Mouse (Mus musculus) ES-Bruce4 (cell line): ENCODE measurements around the gene D430042O09Rik. TPM values are rescaled to one million over a fixed set of nuclear protein-coding genes. Genes with fewer than 3 reads are reported as not detected.

Source experiments
- H3K27ac ChIP-seq: 2 replicates; pipeline ENCODE4 v1.5.1; 2012; ENCODE audit warnings: low read length, inconsistent platforms; ENCODE audit not compliant: insufficient read depth
- H3K27me3 ChIP-seq: 2 replicates; pipeline ENCODE4 v1.6.1; 2012; ENCODE audit warnings: mild to moderate bottlenecking, low read length, inconsistent platforms; ENCODE audit not compliant: control insufficient read depth, poor library complexity, insufficient read depth, severe bottlenecking
- H3K36me3 ChIP-seq: 2 replicates; pipeline ENCODE4 v1.6.1; 2012; ENCODE audit warnings: inconsistent platforms, mild to moderate bottlenecking, low read length, moderate library complexity; ENCODE audit not compliant: control insufficient read depth, poor library complexity, insufficient read depth, severe bottlenecking
- H3K4me1 ChIP-seq: one replicate; pipeline ENCODE4 v1.8.1; 2011; ENCODE audit warnings: low read length; ENCODE audit not compliant: control insufficient read depth, insufficient read depth
- H3K4me3 ChIP-seq: 2 replicates; pipeline ENCODE4 v1.5.1; 2011; ENCODE audit warnings: low read depth, mild to moderate bottlenecking, low read length
- H3K9ac ChIP-seq: 2 replicates; pipeline ENCODE4 v1.6.1; 2012; ENCODE audit warnings: low read depth, mild to moderate bottlenecking, inconsistent platforms; ENCODE audit not compliant: poor library complexity, severe bottlenecking
- H3K9me3 ChIP-seq: replicated peaks from 2 replicates; pipeline ENCODE4 v1.6.1; 2012; ENCODE audit warnings: mild to moderate bottlenecking, low read length, inconsistent platforms; ENCODE audit not compliant: control insufficient read depth, poor library complexity, insufficient read depth, severe bottlenecking
- CTCF ChIP-seq: IDR thresholded peaks from one replicate; pipeline ENCODE4 v1.8.1; 2011; ENCODE audit warnings: low read depth, low read length
- EP300 ChIP-seq: IDR thresholded peaks from 2 replicates; pipeline ENCODE4 v1.6.1; 2011; ENCODE audit warnings: low read depth, low read length; ENCODE audit not compliant: insufficient read depth
- POLR2A ChIP-seq: IDR thresholded peaks from one replicate; pipeline ENCODE4 v1.8.1; 2011; ENCODE audit warnings: low read length; ENCODE audit not compliant: insufficient read depth
- polyA plus RNA-seq: library from polyadenylated mRNA; stranded (reverse); fragments of >200 nt; gene quantifications from 2 replicates; pipeline ENCODE4 v1.2.4, GENCODE M21; 2011; ENCODE audit warnings: low read depth; ENCODE audit not compliant: missing spikeins, insufficient read depth, insufficient read length

The D430042O09Rik gene
- polyA plus RNA-seq, 1 experiment: 17.6 TPM

GRCm38 (mm10) chr7:125833471-125833870, 125.8 kb downstream of the D430042O09Rik start:
- no peaks in the 10 kb centered on the region for H3K36me3 ChIP-seq
- TF ChIP-seq CTCF (no peak), POLR2A (no peak), EP300 (no peak)
- H3K27ac ChIP-seq: no peak overlapping the region
- H3K9ac ChIP-seq: no peak overlapping the region
- no peaks in the 10 kb centered on the region for H3K4me1 ChIP-seq
- H3K9me3 ChIP-seq: no peaks in the 10 kb centered on the region
- no peak overlapping the region for H3K4me3 ChIP-seq
- no peaks in the 10 kb centered on the region for H3K27me3 ChIP-seq

- H3K4me3 ChIP-seq: no peak overlapping the region
- H3K27ac ChIP-seq: no peak overlapping the region
- no peaks in the 10 kb centered on the region for H3K27me3 ChIP-seq
- no peaks in the 10 kb centered on the region for H3K4me1 ChIP-seq
- TF ChIP-seq EP300 (no peak), POLR2A (no peak), CTCF (no peak)
- H3K9ac ChIP-seq: no peak overlapping the region
- H3K36me3 ChIP-seq: no peaks in the 10 kb centered on the region
- H3K9me3 ChIP-seq: no peaks in the 10 kb centered on the region
These were observed 130.5 kb downstream of the D430042O09Rik start for GRCm38 (mm10) chr7:125838078-125838742.

GRCm38 (mm10) chr7:125845611-125846010, 137.9 kb downstream of the D430042O09Rik start:
- H3K4me3 ChIP-seq: no peak overlapping the region
- TF ChIP-seq POLR2A (no peak), EP300 (no peak), CTCF (no peak)
- H3K27ac ChIP-seq: no peak overlapping the region
- no peaks in the 10 kb centered on the region for H3K27me3 ChIP-seq
- no peaks in the 10 kb centered on the region for H3K4me1 ChIP-seq
- H3K9me3 ChIP-seq: no peaks in the 10 kb centered on the region
- H3K9ac ChIP-seq: no peak overlapping the region
- no peaks in the 10 kb centered on the region for H3K36me3 ChIP-seq

DNA sequence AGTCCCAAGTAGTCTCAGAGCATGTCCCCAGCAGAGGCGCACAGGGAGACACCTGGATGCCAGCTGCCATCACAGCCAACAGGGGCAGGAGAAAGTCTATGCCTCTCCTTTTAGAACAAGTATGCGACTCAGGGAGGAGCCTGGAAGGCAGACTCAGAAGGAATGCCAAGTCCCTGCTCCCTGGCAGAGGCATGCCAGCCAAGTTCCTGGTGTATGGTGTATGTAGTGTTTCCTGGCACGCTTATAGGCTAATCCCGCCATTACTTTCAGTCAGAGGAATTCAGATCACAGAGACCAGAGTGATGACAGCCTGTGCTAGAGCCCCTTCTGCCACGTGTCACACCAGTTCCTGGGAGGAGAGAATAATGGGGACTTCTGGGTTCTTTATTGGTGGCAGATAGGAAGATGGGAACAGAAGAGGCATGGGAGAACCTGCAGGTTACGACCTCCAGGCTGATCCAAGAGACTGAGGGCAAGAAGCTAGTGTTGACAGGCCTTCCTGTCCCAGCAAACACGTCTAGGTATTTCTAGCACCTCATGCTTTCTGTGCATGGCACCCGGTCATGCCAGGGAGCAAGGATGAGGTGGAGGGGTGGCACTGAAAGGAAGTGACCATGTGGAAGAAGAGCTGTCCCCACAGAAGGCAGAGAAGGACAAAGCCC, 139.3 kb downstream of the D430042O09Rik start:
- Histone ChIP-seq H3K27ac (no peak overlapping the region), H3K27me3 (no peaks in the 10 kb centered on the region), H3K9me3 (no peaks in the 10 kb centered on the region), H3K4me3 (no peak overlapping the region), H3K36me3 (no peaks in the 10 kb centered on the region), H3K9ac (no peak overlapping the region), H3K4me1 (no peaks in the 10 kb centered on the region)
- TF ChIP-seq CTCF (no peak), POLR2A (no peak), EP300 (no peak)

GRCm38 (mm10) chr7:125847528-125847866, 139.8 kb downstream of the D430042O09Rik start:
- H3K27me3 ChIP-seq: no peaks in the 10 kb centered on the region
- H3K27ac ChIP-seq: no peak overlapping the region
- no peak overlapping the region for H3K9ac ChIP-seq
- no peak overlapping the region for H3K4me3 ChIP-seq
- H3K9me3 ChIP-seq: no peaks in the 10 kb centered on the region
- TF ChIP-seq CTCF (no peak), EP300 (no peak), POLR2A (no peak)
- H3K36me3 ChIP-seq: no peaks in the 10 kb centered on the region
- no peaks in the 10 kb centered on the region for H3K4me1 ChIP-seq

GRCm38 (mm10) chr7:125859564-125859963, 151.9 kb downstream of the D430042O09Rik start:
- H3K36me3 ChIP-seq: no peaks in the 10 kb centered on the region
- H3K27ac ChIP-seq: no peak overlapping the region
- TF ChIP-seq EP300 (no peak), CTCF (no peak), POLR2A (no peak)
- no peaks in the 10 kb centered on the region for H3K4me1 ChIP-seq
- no peak overlapping the region for H3K4me3 ChIP-seq
- H3K9me3 ChIP-seq: no peaks in the 10 kb centered on the region
- no peak overlapping the region for H3K9ac ChIP-seq
- H3K27me3 ChIP-seq: no peaks in the 10 kb centered on the region
